Mouse (Mus musculus) hindbrain, embryonic 13.5 days (tissue): ENCODE results near the gene Acadvl. TPM values are rescaled to one million over a fixed set of nuclear protein-coding genes. Genes with fewer than 3 reads are reported as not detected.

Experiments
- ATAC-seq: fragments of 200-750 bp; cut with Nextera tagmentation; 2 replicates; pipeline ENCODE4 v1.8.0; 2017; ENCODE audit warnings: moderate TSS enrichment; ENCODE audit not compliant: low FRiP score
- H3K27ac ChIP-seq: fragments of 300-500 bp; sonication (generic); 2 replicates; pipeline ENCODE4 v1.5.1; 2015; ENCODE audit warnings: inconsistent platforms, mild to moderate bottlenecking, moderate library complexity
- H3K27me3 ChIP-seq: fragments of 300-500 bp; sonication (generic); 2 replicates; pipeline ENCODE4 v1.6.1; 2015; ENCODE audit warnings: mild to moderate bottlenecking, inconsistent platforms
- H3K36me3 ChIP-seq: fragments of 300-500 bp; sonication (generic); 2 replicates; pipeline ENCODE4 v1.6.1; 2015; ENCODE audit warnings: mild to moderate bottlenecking, inconsistent platforms
- H3K4me1 ChIP-seq: fragments of 300-500 bp; sonication (generic); replicated peaks from 2 replicates; pipeline ENCODE4 v1.6.1; 2015; ENCODE audit warnings: inconsistent platforms
- H3K4me2 ChIP-seq: fragments of 300-500 bp; sonication (generic); 2 replicates; pipeline ENCODE4 v1.6.1; 2015; ENCODE audit warnings: inconsistent platforms, mild to moderate bottlenecking, moderate library complexity
- H3K4me3 ChIP-seq: fragments of 300-500 bp; sonication (generic); 2 replicates; pipeline ENCODE4 v1.5.1; 2015; ENCODE audit warnings: mild to moderate bottlenecking, inconsistent platforms
- H3K9ac ChIP-seq: fragments of 300-500 bp; sonication (generic); 2 replicates; pipeline ENCODE4 v1.6.1; 2015; ENCODE audit warnings: mild to moderate bottlenecking, inconsistent platforms
- H3K9me3 ChIP-seq: fragments of 300-500 bp; sonication (generic); 2 replicates; pipeline ENCODE4 v1.6.1; 2016; ENCODE audit warnings: inconsistent platforms
- WGBS: fragments of 180-500 bp; shearing (Covaris S2); methylation state at CpG from one replicate; pipeline ENCODE4 v1.1.7; 2015; 5-methylcytosine and 5-hydroxymethylcytosine counted together
- polyA plus RNA-seq: library from polyadenylated mRNA; unstranded; fragments of >200 nt; fragmentation: Nextera tagmentation; extraction: Ambion mirVana; gene quantifications from 2 replicates; pipeline ENCODE4 v1.2.1, GENCODE M21; 2015

The Acadvl gene
- polyA plus RNA-seq, 1 experiment from 2014 or later: 59.4 TPM

GRCm38 (mm10) chr11:69998567-69999491 lies 16.4 kb downstream of the Acadvl start:
- H3K9ac ChIP-seq: 0 out of 2 replicates have a peak overlapping the region, but pooled peaks have one; percentile 13
- peak overlapping the region; percentile 91 for H3K4me3 ChIP-seq
- H3K27ac ChIP-seq: no peak overlapping the region; the same call in 1 of the 2 replicates
- H3K9me3 ChIP-seq: no peaks in the 10 kb centered on the region
- peaks cover 34% of the 10 kb centered on the region for H3K36me3 ChIP-seq
- ATAC-seq: no peak
- WGBS: 92% methylated on average over 27 of the region's 27 CpGs
- H3K4me2 ChIP-seq: peak overlapping the region; percentile 71; the same call in 1 of the 2 replicates
- H3K4me1 ChIP-seq: peaks cover 63% of the 10 kb centered on the region
- no peaks in the 10 kb centered on the region for H3K27me3 ChIP-seq

- peaks cover 57% of the 10 kb centered on the region for H3K4me1 ChIP-seq
- peak overlapping the region; percentile 91 for H3K4me3 ChIP-seq
Observed at GRCm38 (mm10) chr11:69997070-69997509, 18.1 kb downstream of the Acadvl start.

GRCm38 (mm10) chr11:69996161-69997061 lies 18.8 kb downstream of the Acadvl start:
- peak overlapping the region; percentile 94 for H3K9ac ChIP-seq
- peaks cover 50% of the 10 kb centered on the region for H3K4me1 ChIP-seq
- H3K4me2 ChIP-seq: peak overlapping the region; percentile 71
- H3K9me3 ChIP-seq: no peaks in the 10 kb centered on the region
- H3K4me3 ChIP-seq: peak overlapping the region; percentile 91
- peak overlapping the region; percentile 97 for H3K27ac ChIP-seq
- WGBS: under 1% methylated on average over 65 of the region's 66 CpGs
- no peaks in the 10 kb centered on the region for H3K27me3 ChIP-seq
- peaks cover 40% of the 10 kb centered on the region for H3K36me3 ChIP-seq
- ATAC-seq: peak; percentile 3

More at GRCm38 (mm10) chr11:69997070-69997509, 18.1 kb downstream of the Acadvl start:
- Histone ChIP-seq H3K27ac (peak overlapping the region; percentile 97), H3K9ac (peak overlapping the region; percentile 94), H3K4me2 (peak overlapping the region; percentile 71), H3K27me3 (no peaks in the 10 kb centered on the region), H3K36me3 (peaks cover 43% of the 10 kb centered on the region), H3K9me3 (no peaks in the 10 kb centered on the region)
- 2% methylated on average over 31 of the region's 44 CpGs for WGBS
- ATAC-seq: peak; percentile 9; the same call in 1 of the 2 replicates

- peaks cover 48% of the 10 kb centered on the region for H3K4me1 ChIP-seq
- peak within 1 kb of the TSS; percentile 94 for H3K9ac ChIP-seq
- H3K27me3 ChIP-seq: no peaks in the 10 kb centered on the region
- H3K4me3 ChIP-seq: peak within 1 kb of the TSS; percentile 91
- H3K9me3 ChIP-seq: no peaks in the 10 kb centered on the region
- H3K36me3 ChIP-seq: peaks cover 40% of the 10 kb centered on the region
- H3K27ac ChIP-seq: peak within 1 kb of the TSS; percentile 97
- ATAC-seq: peak; percentile 85
- under 1% methylated on average over 36 of the region's 36 CpGs for WGBS
- H3K4me2 ChIP-seq: peak within 1 kb of the TSS; percentile 71
Observed at GRCm38 (mm10) chr11:69995391-69995960, 19.7 kb downstream of the Acadvl start, which contains the start of gene Phf23. Phf23 (plus strand) TSS chr11:69995777.

- no peaks in the 10 kb centered on the region for H3K9me3 ChIP-seq
- H3K4me2 ChIP-seq: no peak overlapping the region
- no peak overlapping the region for H3K9ac ChIP-seq
- no peak overlapping the region for H3K27ac ChIP-seq
- H3K36me3 ChIP-seq: peaks cover 45% of the 10 kb centered on the region
- no peaks in the 10 kb centered on the region for H3K27me3 ChIP-seq
- 92% methylated on average over 11 of the region's 11 CpGs for WGBS
- H3K4me3 ChIP-seq: no peak overlapping the region
- no peak for ATAC-seq
- H3K4me1 ChIP-seq: peaks cover 43% of the 10 kb centered on the region
Observed at GRCm38 (mm10) chr11:69994401-69995090, 20.7 kb downstream of the Acadvl start.

GRCm38 (mm10) chr11:69992932-69993331 lies 22.3 kb downstream of the Acadvl start:
- no peak overlapping the region for H3K27ac ChIP-seq
- 95% methylated on average over 3 of the region's 3 CpGs for WGBS
- peak overlapping the region; percentile 78 for H3K4me2 ChIP-seq
- H3K27me3 ChIP-seq: no peaks in the 10 kb centered on the region
- ATAC-seq: no peak
- peak overlapping the region; percentile 81 for H3K4me3 ChIP-seq
- peak overlapping the region; percentile 92 for H3K9ac ChIP-seq
- H3K4me1 ChIP-seq: peaks cover 31% of the 10 kb centered on the region
- no peaks in the 10 kb centered on the region for H3K9me3 ChIP-seq
- H3K36me3 ChIP-seq: peaks cover 45% of the 10 kb centered on the region

- Histone ChIP-seq H3K4me1 (peaks cover 26% of the 10 kb centered on the region), H3K36me3 (peaks cover 48% of the 10 kb centered on the region), H3K27ac (peak overlapping the region; percentile 69; the same call in 1 of the 2 replicates), H3K9me3 (no peaks in the 10 kb centered on the region), H3K27me3 (no peaks in the 10 kb centered on the region), H3K9ac (peak overlapping the region; percentile 92), H3K4me3 (peak overlapping the region; percentile 81), H3K4me2 (peak overlapping the region; percentile 78)
- ATAC-seq: no peak
- WGBS: 88% methylated on average over 10 of the region's 10 CpGs
Observed at GRCm38 (mm10) chr11:69992396-69992795, 22.8 kb downstream of the Acadvl start.

GRCm38 (mm10) chr11:69991711-69992110 lies 23.5 kb downstream of the Acadvl start:
- peak; percentile 4 for ATAC-seq
- 0% methylated on average over 15 of the region's 15 CpGs for WGBS
- peaks cover 52% of the 10 kb centered on the region for H3K36me3 ChIP-seq

GRCm38 (mm10) chr11:69990850-69991691 lies 24.1 kb downstream of the Acadvl start, which contains the start of gene Gabarap:
Gabarap (plus strand) TSS chr11:69991143.
- H3K9ac ChIP-seq: peak within 1 kb of the TSS; percentile 92
- ATAC-seq: peak; percentile 65
- under 1% methylated on average over 40 of the region's 40 CpGs for WGBS
- H3K4me2 ChIP-seq: peak within 1 kb of the TSS; percentile 78
- peak within 1 kb of the TSS; percentile 94 for H3K27ac ChIP-seq
- peaks cover 58% of the 10 kb centered on the region for H3K36me3 ChIP-seq
- H3K9me3 ChIP-seq: no peaks in the 10 kb centered on the region
- peak within 1 kb of the TSS; percentile 81 for H3K4me3 ChIP-seq
- no peaks in the 10 kb centered on the region for H3K27me3 ChIP-seq
- H3K4me1 ChIP-seq: peaks cover 24% of the 10 kb centered on the region

More at GRCm38 (mm10) chr11:69991711-69992110, 23.5 kb downstream of the Acadvl start:
- no peaks in the 10 kb centered on the region for H3K9me3 ChIP-seq
- H3K27me3 ChIP-seq: no peaks in the 10 kb centered on the region
- peak overlapping the region; percentile 78 for H3K4me2 ChIP-seq
- H3K9ac ChIP-seq: peak overlapping the region; percentile 92
- peaks cover 24% of the 10 kb centered on the region for H3K4me1 ChIP-seq
- peak overlapping the region; percentile 94 for H3K27ac ChIP-seq
- H3K4me3 ChIP-seq: peak overlapping the region; percentile 81

GRCm38 (mm10) chr11:69989949-69990348 lies 25.3 kb downstream of the Acadvl start:
- Histone ChIP-seq H3K4me3 (no peak overlapping the region), H3K36me3 (peaks cover 67% of the 10 kb centered on the region), H3K27ac (peak overlapping the region; percentile 94), H3K9me3 (no peaks in the 10 kb centered on the region), H3K4me2 (no peak overlapping the region), H3K4me1 (peaks cover 24% of the 10 kb centered on the region), H3K9ac (0 out of 2 replicates have a peak overlapping the region, but pooled peaks have one; percentile 29), H3K27me3 (no peaks in the 10 kb centered on the region)
- no peak for ATAC-seq
- 92% methylated on average over 8 of the region's 8 CpGs for WGBS
